8 mouse cellular contexts compared by ENCODE assay signal in genomic region chr1:155212936-155213774, GRCm38 (mm10). TPM values are rescaled to one million over a fixed set of nuclear protein-coding genes. Genes with fewer than 3 reads are reported as not detected.
DNase-seq lines count a peak whose midpoint lies in the region; ATAC-seq and TF ChIP-seq lines count a peak whose summit lies in the region.

No protein-coding gene starts in this region.

- no peaks in the 10 kb centered on the region for H3K9me3 ChIP-seq in lung, embryonic 15.5 days
- H3K9me3 ChIP-seq in embryonic facial prominence, embryonic 13.5 days, result no peaks in the 10 kb centered on the region
- H3K9me3 ChIP-seq in hindbrain, embryonic 10.5 days, result no peaks in the 10 kb centered on the region
- H3K9me3 ChIP-seq in midbrain, embryonic 11.5 days (ENCODE audit: control insufficient read depth, low read length), result no peaks in the 10 kb centered on the region
- no peaks in the 10 kb centered on the region for H3K9me3 ChIP-seq in liver, postnatal 0 days (ENCODE audit: low read length)

- H3K4me1 ChIP-seq in lung, embryonic 15.5 days, result peaks cover 65% of the 10 kb centered on the region
- peaks cover 76% of the 10 kb centered on the region for H3K4me1 ChIP-seq in embryonic facial prominence, embryonic 13.5 days
- peaks cover 79% of the 10 kb centered on the region for H3K4me1 ChIP-seq in hindbrain, embryonic 10.5 days (replicated peaks)
- peaks cover 34% of the 10 kb centered on the region for H3K4me1 ChIP-seq in midbrain, embryonic 11.5 days (ENCODE audit: control insufficient read depth, insufficient read depth, low read length)
- H3K4me1 ChIP-seq in liver, postnatal 0 days (ENCODE audit: insufficient read depth), result no peaks in the 10 kb centered on the region

- ATAC-seq in lung, embryonic 15.5 days (ENCODE audit: borderline replicate concordance, extremely low read depth, low FRiP score, low TSS enrichment), result peak; percentile 55
- ATAC-seq in embryonic facial prominence, embryonic 13.5 days (ENCODE audit: insufficient number of reproducible peaks, insufficient read depth, low FRiP score, low TSS enrichment, low read depth), result no peak
- peak; percentile 43 for ATAC-seq in midbrain, embryonic 11.5 days (ENCODE audit: low FRiP score)
- no peak for ATAC-seq in liver, postnatal 0 days
- no peak for ATAC-seq in erythroblast, adult 5-6 weeks (replicated peaks; ENCODE audit: low FRiP score, poor library complexity, severe bottlenecking)

- peak overlapping the region; percentile 23 for H3K4me2 ChIP-seq in lung, embryonic 15.5 days
- H3K4me2 ChIP-seq in embryonic facial prominence, embryonic 13.5 days, result no peak overlapping the region
- peak overlapping the region; percentile 23; the same call in 1 of the 2 replicates for H3K4me2 ChIP-seq in midbrain, embryonic 11.5 days
- H3K4me2 ChIP-seq in liver, postnatal 0 days (ENCODE audit: low read depth, low read length), result no peak overlapping the region

- no peak for TF ChIP-seq EP300 in liver, postnatal 0 days (IDR thresholded peaks at IDR 0.05; ENCODE audit: low read depth)

- peak overlapping the region; percentile 15 for H3K9ac ChIP-seq in lung, embryonic 15.5 days
- peak overlapping the region; percentile 57 for H3K9ac ChIP-seq in embryonic facial prominence, embryonic 13.5 days
- H3K9ac ChIP-seq in midbrain, embryonic 11.5 days (ENCODE audit: low read length), result peak overlapping the region; percentile 61
- no peak overlapping the region for H3K9ac ChIP-seq in liver, postnatal 0 days (replicated peaks)

- WGBS in lung, embryonic 15.5 days, result 15% methylated on average over 18 of the region's 18 CpGs
- 27% methylated on average over 18 of the region's 18 CpGs for WGBS in embryonic facial prominence, embryonic 13.5 days
- 13% methylated on average over 18 of the region's 18 CpGs for WGBS in hindbrain, embryonic 10.5 days
- 9% methylated on average over 18 of the region's 18 CpGs for WGBS in midbrain, embryonic 11.5 days
- 51% methylated on average over 18 of the region's 18 CpGs for WGBS in liver, postnatal 0 days (ENCODE audit: insufficient replicate concordance)

- H3K27ac ChIP-seq in lung, embryonic 15.5 days, result peak overlapping the region; percentile 86
- peak overlapping the region; percentile 48 for H3K27ac ChIP-seq in embryonic facial prominence, embryonic 13.5 days
- H3K27ac ChIP-seq in hindbrain, embryonic 10.5 days, result peak overlapping the region; percentile 89
- H3K27ac ChIP-seq in midbrain, embryonic 11.5 days (ENCODE audit: low read depth, low read length), result peak overlapping the region; percentile 84
- H3K27ac ChIP-seq in liver, postnatal 0 days (ENCODE audit: low read depth), result no peak overlapping the region

- no peaks in the 10 kb centered on the region for H3K36me3 ChIP-seq in lung, embryonic 15.5 days
- peaks cover 13% of the 10 kb centered on the region for H3K36me3 ChIP-seq in embryonic facial prominence, embryonic 13.5 days
- H3K36me3 ChIP-seq in hindbrain, embryonic 10.5 days, result peaks cover 13% of the 10 kb centered on the region
- no peaks in the 10 kb centered on the region for H3K36me3 ChIP-seq in midbrain, embryonic 11.5 days (ENCODE audit: control insufficient read depth, insufficient read depth, low read length)
- no peaks in the 10 kb centered on the region for H3K36me3 ChIP-seq in liver, postnatal 0 days (replicated peaks; ENCODE audit: insufficient read depth, low read length)

- no peaks in the 10 kb centered on the region for H3K27me3 ChIP-seq in lung, embryonic 15.5 days
- H3K27me3 ChIP-seq in embryonic facial prominence, embryonic 13.5 days, result no peaks in the 10 kb centered on the region
- peaks cover 45% of the 10 kb centered on the region for H3K27me3 ChIP-seq in hindbrain, embryonic 10.5 days (ENCODE audit: insufficient read depth, poor library complexity, severe bottlenecking)
- H3K27me3 ChIP-seq in midbrain, embryonic 11.5 days (ENCODE audit: control insufficient read depth, insufficient read depth, low read length), result no peaks in the 10 kb centered on the region; the same call in 1 of the 2 replicates
- no peaks in the 10 kb centered on the region for H3K27me3 ChIP-seq in liver, postnatal 0 days (ENCODE audit: insufficient read depth, low read length)

- no peak overlapping the region for H3K4me3 ChIP-seq in lung, embryonic 15.5 days
- H3K4me3 ChIP-seq in embryonic facial prominence, embryonic 13.5 days, result no peak overlapping the region
- H3K4me3 ChIP-seq in hindbrain, embryonic 10.5 days, result peak overlapping the region; percentile 18
- no peak overlapping the region for H3K4me3 ChIP-seq in midbrain, embryonic 11.5 days (ENCODE audit: low read depth, low read length)
- no peak overlapping the region for H3K4me3 ChIP-seq in liver, postnatal 0 days (ENCODE audit: low read depth, low read length)

- DNase-seq in lung, postnatal 14 days, result no peak
- DNase-seq in hindbrain, embryonic 10.5 days (ENCODE audit: low spot score), result peak; percentile 69
- peak; percentile 96 for DNase-seq in midbrain, embryonic 11.5 days (ENCODE audit: low spot score, missing footprints)
- no peak for DNase-seq in spleen, postnatal 10 days (ENCODE audit: low spot score in 2 of 2)
- DNase-seq in liver, postnatal 0 days, result no peak

- TF ChIP-seq CTCF in liver, postnatal 0 days (IDR thresholded peaks at IDR 0.05; ENCODE audit: low read depth), result no peak

RNA-seq across cellular contexts. Expression of gene BC034090, which starts 31.1 kb away (rescaled TPM):
- 4.0 and 4.2 TPM in 2 replicates for polyA plus RNA-seq in lung, embryonic 15.5 days (2015; fragmentation: Nextera tagmentation; extraction: Ambion mirVana)
- polyA plus RNA-seq in embryonic facial prominence, embryonic 13.5 days (2015; fragmentation: Nextera tagmentation; extraction: Ambion mirVana), result 6.8 and 7.5 TPM in 2 replicates
- 5.3 and 6.2 TPM in 2 replicates for polyA plus RNA-seq in hindbrain, embryonic 10.5 days (2016; fragmentation: Nextera tagmentation; extraction: Ambion mirVana)
- 2.7 and 3.1 TPM in 2 replicates for polyA plus RNA-seq in midbrain, embryonic 11.5 days (2014; fragmentation: Nextera tagmentation; extraction: Ambion mirVana)
- polyA plus RNA-seq in liver, postnatal 0 days (2015; fragmentation: Nextera tagmentation; extraction: Ambion mirVana), result 0.14 and 0.22 TPM in 2 replicates
- not detected in 2 replicates for total RNA-seq in erythroblast, adult 5-6 weeks (2015; ENCODE audit: low replicate concordance)
- not detected in 2 replicates for total RNA-seq in erythroblast, adult 5-6 weeks (2017; ENCODE audit: low replicate concordance)

RNA-seq across cellular contexts. Expression of gene Stx6, which starts 54.6 kb away (rescaled TPM):
- polyA plus RNA-seq in lung, embryonic 15.5 days (2015; fragmentation: Nextera tagmentation; extraction: Ambion mirVana), result 81.5 and 87.2 TPM in 2 replicates
- polyA plus RNA-seq in embryonic facial prominence, embryonic 13.5 days (2015; fragmentation: Nextera tagmentation; extraction: Ambion mirVana), result 97.1 and 99.7 TPM in 2 replicates
- 84.4 and 101 TPM in 2 replicates for polyA plus RNA-seq in hindbrain, embryonic 10.5 days (2016; fragmentation: Nextera tagmentation; extraction: Ambion mirVana)
- 97.1 and 100 TPM in 2 replicates for polyA plus RNA-seq in midbrain, embryonic 11.5 days (2014; fragmentation: Nextera tagmentation; extraction: Ambion mirVana)
- 6.0 and 8.5 TPM in 2 replicates for polyA plus RNA-seq in liver, postnatal 0 days (2015; fragmentation: Nextera tagmentation; extraction: Ambion mirVana)
- 2.3 and 3.8 TPM in 2 replicates for total RNA-seq in erythroblast, adult 5-6 weeks (2015; ENCODE audit: low replicate concordance)
- 4.9 and 7.4 TPM in 2 replicates for total RNA-seq in erythroblast, adult 5-6 weeks (2017; ENCODE audit: low replicate concordance)

Comparison
In these comparisons a context has a peak if more than half of its experiments do, and no peak if none do; other contexts are left out.
1. ATAC-seq: peak in lung, embryonic 15.5 days (single experiment) and midbrain, embryonic 11.5 days (single experiment); none in embryonic facial prominence, embryonic 13.5 days (single experiment), liver, postnatal 0 days (single experiment) and erythroblast, adult 5-6 weeks (single experiment).
2. H3K4me2 ChIP-seq: peak in lung, embryonic 15.5 days (single experiment) and midbrain, embryonic 11.5 days (single experiment); none in embryonic facial prominence, embryonic 13.5 days (single experiment) and liver, postnatal 0 days (single experiment).
3. DNase-seq: peak in hindbrain, embryonic 10.5 days (single experiment) and midbrain, embryonic 11.5 days (single experiment); none in lung, postnatal 14 days (single experiment), spleen, postnatal 10 days (0 of 2) and liver, postnatal 0 days (single experiment).